Mouse (Mus musculus) CD4-positive, CD25-positive, alpha-beta regulatory T cell, adult 4 months (primary cell): ENCODE results near the gene Fndc5. TPM values are rescaled to one million over a fixed set of nuclear protein-coding genes. Genes with fewer than 3 reads are reported as not detected.

Experiments
- ATAC-seq: one replicate; pipeline ENCODE4 v1.8.0; 2017
- polyA plus RNA-seq, 2 experiments: library from polyadenylated mRNA; unstranded; fragments of 100-300 nt; shearing (Covaris generic); gene quantifications; one replicate each; pipeline ENCODE4 v1.2.1; 2017

The Fndc5 gene
- polyA plus RNA-seq, 2 experiments from 2014 or later: 0.27 to 0.28 TPM

- ATAC-seq: no peak
Observed at GRCm38 (mm10) chr4:129124652-129125146, 12.1 kb upstream of the Fndc5 start.

- ATAC-seq: no peak
Observed at GRCm38 (mm10) chr4:129125736-129126451, 10.9 kb upstream of the Fndc5 start.

GRCm38 (mm10) chr4:129128582-129129338 is 8.0 kb upstream of the Fndc5 start:
- no peak for ATAC-seq

GRCm38 (mm10) chr4:129129387-129129786 is 7.4 kb upstream of the Fndc5 start:
- no peak for ATAC-seq

GRCm38 (mm10) chr4:129130149-129130548 is 6.7 kb upstream of the Fndc5 start:
- ATAC-seq: peak; percentile 68

- peak; percentile 92 for ATAC-seq
Observed at GRCm38 (mm10) chr4:129130755-129131303, 6.0 kb upstream of the Fndc5 start.

- peak; percentile 22 for ATAC-seq
Observed at GRCm38 (mm10) chr4:129134799-129135585, 1.8 kb upstream of the Fndc5 start.

GRCm38 (mm10) chr4:129135637-129136036 is 1.2 kb upstream of the Fndc5 start:
- ATAC-seq: no peak

GRCm38 (mm10) chr4:129136189-129136578 is 615 bp upstream of the Fndc5 start:
- ATAC-seq: no peak

GRCm38 (mm10) chr4:129137392-129138321 is 858 bp downstream of the Fndc5 start:
- ATAC-seq: no peak

- ATAC-seq: no peak
Observed at GRCm38 (mm10) chr4:129139642-129140041, 2.8 kb downstream of the Fndc5 start.

- ATAC-seq: no peak
Observed at GRCm38 (mm10) chr4:129140808-129141207, 4.0 kb downstream of the Fndc5 start.

- no peak for ATAC-seq
Observed at GRCm38 (mm10) chr4:129141560-129142438, 5.0 kb downstream of the Fndc5 start.

GRCm38 (mm10) chr4:129142439-129143045 is 5.7 kb downstream of the Fndc5 start:
- no peak for ATAC-seq

GRCm38 (mm10) chr4:129143509-129143908 is 6.7 kb downstream of the Fndc5 start:
- ATAC-seq: no peak

GRCm38 (mm10) chr4:129144401-129145367 is 7.9 kb downstream of the Fndc5 start:
- ATAC-seq: no peak

- no peak for ATAC-seq
Observed at GRCm38 (mm10) chr4:129145411-129145810, 8.6 kb downstream of the Fndc5 start.

- no peak for ATAC-seq
Observed at GRCm38 (mm10) chr4:129145943-129146342, 9.1 kb downstream of the Fndc5 start.

- ATAC-seq: peak; percentile 58
Observed at GRCm38 (mm10) chr4:129146392-129146791, 9.6 kb downstream of the Fndc5 start.
